Mouse (Mus musculus) heart, embryonic 12.5 days (tissue): ENCODE data around the gene Rad51b. TPM values are rescaled to one million over a fixed set of nuclear protein-coding genes. Genes with fewer than 3 reads are reported as not detected.

Source experiments
- ATAC-seq: fragments of 200-750 bp; cut with Nextera tagmentation; 2 replicates; pipeline ENCODE4 v1.8.0; 2017; ENCODE audit warnings: moderate TSS enrichment, moderate library complexity; ENCODE audit not compliant: insufficient number of reproducible peaks, low FRiP score
- H3K27ac ChIP-seq: fragments of 300-500 bp; sonication (generic); 2 replicates; pipeline ENCODE4 v1.5.1; 2016; ENCODE audit warnings: mild to moderate bottlenecking, moderate library complexity; ENCODE audit not compliant: poor library complexity, severe bottlenecking
- H3K27me3 ChIP-seq: fragments of 300-500 bp; sonication (generic); replicated peaks from 2 replicates; pipeline ENCODE4 v1.6.1; 2016; ENCODE audit warnings: mild to moderate bottlenecking, moderate library complexity
- H3K36me3 ChIP-seq: fragments of 300-500 bp; sonication (generic); 2 replicates; pipeline ENCODE4 v1.6.1; 2016; ENCODE audit warnings: mild to moderate bottlenecking, moderate library complexity
- H3K4me1 ChIP-seq: fragments of 300-500 bp; sonication (generic); replicated peaks from 2 replicates; pipeline ENCODE4 v1.6.1; 2016; ENCODE audit warnings: mild to moderate bottlenecking
- H3K4me2 ChIP-seq: fragments of 300-500 bp; sonication (generic); 2 replicates; pipeline ENCODE4 v1.6.1; 2016; ENCODE audit warnings: mild to moderate bottlenecking, moderate library complexity
- H3K4me3 ChIP-seq: fragments of 300-500 bp; sonication (generic); 2 replicates; pipeline ENCODE4 v1.5.1; 2016; ENCODE audit warnings: mild to moderate bottlenecking
- H3K9ac ChIP-seq: fragments of 300-500 bp; sonication (generic); 2 replicates; pipeline ENCODE4 v1.6.1; 2016; ENCODE audit warnings: mild to moderate bottlenecking, moderate library complexity
- H3K9me3 ChIP-seq: fragments of 300-500 bp; sonication (generic); replicated peaks from 2 replicates; pipeline ENCODE4 v1.6.1; 2016; ENCODE audit warnings: mild to moderate bottlenecking, moderate library complexity
- WGBS: fragments of 180-500 bp; shearing (Covaris S2); methylation state at CpG from one replicate; pipeline ENCODE4 v1.1.7; 2016; 5-methylcytosine and 5-hydroxymethylcytosine counted together
- polyA plus RNA-seq: library from polyadenylated mRNA; unstranded; fragments of >200 nt; fragmentation: Nextera tagmentation; extraction: Ambion mirVana; gene quantifications from 2 replicates; pipeline ENCODE4 v1.2.1, GENCODE M21; 2016

Gene Rad51b
- polyA plus RNA-seq, 1 experiment from 2014 or later: 4.6 TPM

DNA sequence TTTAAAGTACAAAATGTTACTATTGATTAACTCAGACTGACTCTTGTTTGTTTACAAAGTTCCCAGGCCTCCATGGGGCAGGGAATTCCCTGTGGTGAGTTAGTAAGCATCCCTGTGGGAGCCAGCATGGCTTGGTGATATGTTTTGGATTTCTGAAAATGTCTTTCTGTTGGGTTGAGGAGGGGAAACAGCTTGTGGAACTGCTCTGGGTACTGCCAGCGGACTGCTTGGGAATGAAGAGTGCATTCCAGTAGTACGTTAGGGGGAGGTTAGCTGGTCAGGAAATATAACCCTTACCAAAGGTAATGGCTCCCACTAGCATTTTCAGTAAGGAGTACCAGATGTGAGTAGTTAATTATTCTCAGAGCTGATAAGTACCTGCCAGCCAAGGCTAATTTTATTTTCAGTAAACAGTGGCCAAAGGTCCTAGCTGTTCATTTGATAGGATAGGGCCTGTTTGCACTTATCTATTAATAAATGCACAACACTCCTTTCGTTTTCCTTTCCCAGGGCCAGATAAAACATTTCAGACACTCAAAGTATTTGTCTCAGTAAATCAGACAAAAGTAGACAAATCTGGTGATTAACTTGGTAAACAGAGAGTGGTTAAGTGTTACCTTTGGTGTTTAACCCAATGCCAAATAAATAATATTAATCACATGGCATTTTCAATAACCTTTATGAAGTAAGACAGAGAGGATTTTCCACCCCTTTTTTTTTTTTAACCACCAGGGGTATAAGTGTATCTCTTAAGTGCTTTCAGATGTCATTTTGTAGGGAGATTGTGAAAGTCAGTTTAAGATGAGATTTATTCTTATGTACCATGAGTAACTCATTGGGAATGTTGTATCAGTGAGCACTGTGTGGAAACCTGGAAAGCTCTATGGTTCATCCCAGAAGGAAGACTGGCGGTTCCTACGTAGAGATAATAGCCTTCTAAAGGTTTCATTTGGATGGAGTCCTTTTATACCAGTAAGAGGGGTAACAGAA is 235.0 kb downstream of the Rad51b start:
- H3K4me1 ChIP-seq: peaks cover 37% of the 10 kb centered on the region
- H3K27me3 ChIP-seq: no peaks in the 10 kb centered on the region
- H3K27ac ChIP-seq: peak overlapping the region; percentile 59
- no peak overlapping the region for H3K4me2 ChIP-seq
- WGBS: 48% methylated on average over 5 of the region's 5 CpGs
- H3K36me3 ChIP-seq: no peaks in the 10 kb centered on the region
- no peak for ATAC-seq
- H3K9ac ChIP-seq: no peak overlapping the region
- no peak overlapping the region for H3K4me3 ChIP-seq
- peaks cover 7% of the 10 kb centered on the region; the same call in 1 of the 2 replicates for H3K9me3 ChIP-seq

DNA sequence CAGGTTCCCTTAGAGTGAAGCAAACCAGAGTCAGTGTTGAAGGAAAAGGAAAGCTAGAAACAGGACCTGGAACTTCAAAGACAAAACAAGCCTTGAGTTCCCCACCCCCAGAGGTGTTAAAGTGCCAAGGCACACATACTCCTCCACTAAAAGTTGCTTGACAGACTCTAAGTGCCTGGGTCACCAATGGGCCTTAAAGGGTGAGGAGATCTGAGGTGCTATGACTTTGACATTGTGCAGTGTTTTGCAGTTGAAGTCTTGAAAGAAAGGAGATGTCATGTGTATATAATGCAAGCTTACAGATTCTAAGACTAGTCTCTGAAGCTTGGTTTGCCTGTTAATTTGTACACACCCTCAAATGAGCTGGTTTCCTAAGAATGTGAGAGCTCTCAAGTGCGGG is 237.7 kb downstream of the Rad51b start:
- no peak overlapping the region for H3K4me3 ChIP-seq
- no peak overlapping the region for H3K4me2 ChIP-seq
- H3K9ac ChIP-seq: no peak overlapping the region
- WGBS: 16% methylated on average over 1 of the region's 1 CpGs
- peaks cover 37% of the 10 kb centered on the region for H3K4me1 ChIP-seq
- 0 out of 2 replicates have a peak, but pooled peaks have one; percentile 53 for ATAC-seq
- peak overlapping the region; percentile 73 for H3K27ac ChIP-seq
- no peaks in the 10 kb centered on the region for H3K36me3 ChIP-seq
- H3K9me3 ChIP-seq: 0 out of 2 replicates have a peak, but pooled peaks cover under 1% of the 10 kb centered on the region
- H3K27me3 ChIP-seq: no peaks in the 10 kb centered on the region

DNA sequence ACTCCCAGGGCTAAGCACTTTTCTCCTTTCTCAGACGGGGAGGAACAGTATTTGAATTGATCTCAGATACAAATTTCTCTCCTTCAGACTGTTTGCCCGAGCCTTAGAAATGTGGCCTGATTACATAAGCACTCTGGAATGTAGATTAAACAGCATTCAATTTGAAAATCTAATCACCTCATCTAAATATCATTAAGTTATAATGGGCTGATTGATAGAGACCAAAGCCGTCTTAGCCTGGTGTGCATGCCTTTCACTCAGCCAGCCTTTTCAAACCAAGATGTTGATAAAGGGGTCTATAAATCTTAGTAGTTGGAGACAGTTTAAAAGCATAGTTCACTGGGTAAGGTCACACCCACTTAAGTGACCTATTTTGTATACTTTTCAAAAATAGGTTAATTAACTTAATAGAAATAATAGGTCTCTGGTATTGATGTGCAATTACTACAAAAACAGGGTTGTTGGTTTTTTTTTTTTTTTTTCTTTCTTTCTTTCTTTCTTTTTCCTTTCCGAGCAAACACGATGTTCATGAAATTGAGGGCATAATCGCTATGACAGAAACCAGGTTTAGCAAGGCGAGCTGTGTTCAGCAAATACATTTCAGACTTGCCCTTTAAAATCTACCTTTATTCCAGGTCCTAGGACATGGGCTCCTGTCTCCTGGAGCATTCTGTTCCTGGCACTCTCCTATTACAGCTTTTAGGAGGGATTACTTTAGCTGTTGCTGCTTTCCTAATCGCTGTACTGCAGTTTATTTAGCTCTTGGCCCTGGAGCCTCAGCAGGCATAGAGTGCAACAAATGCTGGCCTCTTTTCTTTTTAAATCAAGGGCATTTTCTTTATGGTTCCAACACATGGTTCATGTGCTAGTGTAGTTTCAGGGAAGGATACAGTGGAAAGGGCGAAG is 238.7 kb downstream of the Rad51b start:
- Histone ChIP-seq H3K27me3 (no peaks in the 10 kb centered on the region), H3K27ac (peak overlapping the region; percentile 73), H3K9ac (no peak overlapping the region), H3K9me3 (no peaks in the 10 kb centered on the region), H3K4me3 (no peak overlapping the region), H3K4me1 (peaks cover 37% of the 10 kb centered on the region), H3K36me3 (no peaks in the 10 kb centered on the region), H3K4me2 (no peak overlapping the region)
- no peak for ATAC-seq
- 51% methylated on average over 9 of the region's 9 CpGs for WGBS

DNA sequence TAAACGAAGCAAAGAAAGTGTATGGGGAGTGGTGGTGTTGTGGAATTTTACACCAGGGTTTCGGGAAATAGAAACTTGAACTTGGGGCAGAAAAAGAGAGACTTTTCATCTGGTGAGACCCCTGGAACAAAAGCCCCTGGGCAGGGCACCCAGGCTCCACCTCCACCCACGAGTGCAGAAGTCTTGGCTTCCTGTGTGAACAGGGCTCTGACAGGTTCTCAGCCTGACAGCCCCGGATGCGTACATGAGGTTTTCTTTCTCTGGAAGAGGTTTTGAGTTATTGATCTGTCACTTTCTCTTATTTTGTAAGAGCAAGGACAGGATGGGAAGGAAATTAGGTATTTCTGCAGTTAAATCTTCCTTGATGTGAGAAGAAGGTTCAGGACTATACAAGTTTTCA is 243.1 kb downstream of the Rad51b start:
- Histone ChIP-seq H3K4me3 (no peak overlapping the region), H3K4me2 (no peak overlapping the region), H3K27ac (no peak overlapping the region), H3K4me1 (peaks cover 9% of the 10 kb centered on the region), H3K27me3 (no peaks in the 10 kb centered on the region), H3K36me3 (no peaks in the 10 kb centered on the region), H3K9ac (no peak overlapping the region), H3K9me3 (no peaks in the 10 kb centered on the region)
- WGBS: 52% methylated on average over 5 of the region's 5 CpGs
- ATAC-seq: no peak

DNA sequence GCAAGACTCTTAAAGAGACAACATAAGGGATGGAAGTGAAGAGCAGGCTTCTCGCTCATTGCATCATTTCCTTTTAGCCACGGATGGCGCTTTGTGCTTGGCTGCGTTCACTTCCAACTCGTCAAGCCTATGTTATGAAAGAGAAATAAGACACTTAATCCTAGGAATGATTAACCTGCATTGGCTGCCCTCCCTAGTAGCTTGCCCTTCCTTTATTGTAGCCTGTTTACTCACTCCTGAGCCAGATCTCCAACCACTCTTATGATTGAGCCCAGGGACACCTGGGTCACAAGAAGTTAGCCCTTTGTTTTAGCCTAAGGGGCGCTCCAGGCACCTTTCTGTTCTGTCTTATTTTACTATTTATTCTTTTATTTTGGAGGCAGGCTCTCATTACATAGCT is 244.5 kb downstream of the Rad51b start:
- 93% methylated on average over 6 of the region's 6 CpGs for WGBS
- H3K27ac ChIP-seq: no peak overlapping the region

DNA sequence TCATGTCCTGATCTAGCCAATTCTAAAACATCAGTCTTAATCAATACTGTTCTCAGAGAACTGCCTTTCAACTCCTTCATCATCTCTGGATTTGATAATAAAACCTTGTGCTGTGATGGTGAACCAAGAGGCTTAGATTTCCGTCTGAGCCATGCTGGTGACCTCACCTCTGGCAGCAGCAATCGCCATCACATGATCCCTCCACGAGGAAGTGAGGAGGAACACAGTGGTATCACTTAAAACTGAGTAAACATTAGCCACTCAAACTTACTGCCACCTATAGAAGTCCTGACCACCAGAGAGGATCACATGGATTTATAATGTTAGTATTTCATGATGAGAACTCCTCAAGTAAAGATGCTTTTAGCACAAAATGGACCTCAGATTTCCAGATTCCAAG is 248.0 kb downstream of the Rad51b start:
- no peak for ATAC-seq
- WGBS: 51% methylated on average over 3 of the region's 3 CpGs
- no peak overlapping the region for H3K27ac ChIP-seq

More for the DNA sequence above, 244.5 kb downstream of the Rad51b start:
- Histone ChIP-seq H3K27me3 (no peaks in the 10 kb centered on the region), H3K36me3 (no peaks in the 10 kb centered on the region), H3K4me3 (no peak overlapping the region), H3K4me1 (no peaks in the 10 kb centered on the region), H3K4me2 (no peak overlapping the region), H3K9me3 (no peaks in the 10 kb centered on the region), H3K9ac (no peak overlapping the region)
- no peak for ATAC-seq

DNA sequence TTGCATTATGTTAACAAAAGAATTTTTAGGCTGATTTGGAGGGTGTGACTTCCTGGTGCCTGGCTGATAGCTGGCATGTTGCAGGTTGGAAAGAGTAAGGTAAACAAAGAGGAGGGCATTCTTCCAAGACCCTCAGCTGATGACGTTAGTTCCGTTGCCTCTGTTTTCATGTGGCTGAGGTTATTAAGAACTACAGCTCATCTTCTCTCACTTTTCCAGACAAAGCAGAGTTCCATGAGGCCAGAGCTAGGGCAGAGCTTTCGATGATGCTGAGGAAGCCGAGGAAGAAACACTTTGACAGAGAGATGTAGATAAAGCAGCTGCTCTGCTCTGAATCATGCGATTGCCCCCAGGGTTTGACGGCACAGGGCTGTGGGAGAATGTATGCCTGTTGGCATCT is 250.5 kb downstream of the Rad51b start:
- 28% methylated on average over 6 of the region's 6 CpGs for WGBS
- Histone ChIP-seq H3K36me3 (no peaks in the 10 kb centered on the region), H3K4me2 (no peak overlapping the region), H3K9ac (no peak overlapping the region), H3K9me3 (no peaks in the 10 kb centered on the region), H3K27me3 (no peaks in the 10 kb centered on the region), H3K4me1 (peaks cover 8% of the 10 kb centered on the region), H3K27ac (peak overlapping the region; percentile 14; the same call in 1 of the 2 replicates), H3K4me3 (no peak overlapping the region)
- no peak for ATAC-seq

More for the DNA sequence above, 248.0 kb downstream of the Rad51b start:
- no peaks in the 10 kb centered on the region for H3K27me3 ChIP-seq
- H3K36me3 ChIP-seq: no peaks in the 10 kb centered on the region
- peaks cover 5% of the 10 kb centered on the region for H3K4me1 ChIP-seq
- no peak overlapping the region for H3K4me2 ChIP-seq
- H3K9me3 ChIP-seq: no peaks in the 10 kb centered on the region
- no peak overlapping the region for H3K9ac ChIP-seq
- no peak overlapping the region for H3K4me3 ChIP-seq

DNA sequence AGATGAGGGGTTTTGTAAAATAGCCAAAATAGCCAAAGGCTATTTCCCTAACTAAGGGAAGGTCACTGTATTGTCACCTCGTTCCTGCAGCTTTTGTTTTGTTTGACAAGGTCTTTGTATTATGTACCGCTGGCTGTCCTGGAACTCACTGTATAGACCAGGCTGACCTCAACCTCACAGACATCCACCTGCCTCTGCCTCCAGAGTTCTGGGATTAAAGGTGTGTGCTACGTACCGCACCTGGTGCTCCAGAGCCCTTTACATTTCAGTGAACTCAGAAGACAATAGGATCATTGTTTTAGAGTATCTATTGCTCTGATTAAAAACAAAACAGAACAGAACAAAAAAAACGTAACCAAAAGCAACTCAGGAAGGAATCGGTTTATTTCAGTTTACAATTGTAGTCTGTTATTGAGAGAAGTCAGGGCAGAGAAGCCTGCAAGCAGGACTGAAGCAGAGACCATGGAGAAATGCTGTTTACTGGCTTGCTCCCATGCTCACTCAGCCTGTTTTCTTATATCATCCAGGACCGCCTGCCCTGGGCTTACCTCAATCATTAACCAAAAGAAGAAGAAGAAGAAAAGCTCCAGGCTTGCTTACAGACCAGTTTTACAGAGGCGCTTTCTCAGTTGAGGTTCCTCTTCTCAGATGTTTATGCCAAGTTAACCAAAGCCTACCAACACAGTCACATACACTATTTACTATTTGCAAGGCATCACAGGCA is 251.7 kb downstream of the Rad51b start:
- Histone ChIP-seq H3K4me3 (no peak overlapping the region), H3K36me3 (no peaks in the 10 kb centered on the region), H3K9me3 (no peaks in the 10 kb centered on the region), H3K27me3 (no peaks in the 10 kb centered on the region), H3K4me1 (peaks cover 8% of the 10 kb centered on the region), H3K9ac (no peak overlapping the region), H3K4me2 (no peak overlapping the region), H3K27ac (no peak overlapping the region)
- ATAC-seq: no peak
- WGBS: 78% methylated on average over 8 of the region's 8 CpGs

DNA sequence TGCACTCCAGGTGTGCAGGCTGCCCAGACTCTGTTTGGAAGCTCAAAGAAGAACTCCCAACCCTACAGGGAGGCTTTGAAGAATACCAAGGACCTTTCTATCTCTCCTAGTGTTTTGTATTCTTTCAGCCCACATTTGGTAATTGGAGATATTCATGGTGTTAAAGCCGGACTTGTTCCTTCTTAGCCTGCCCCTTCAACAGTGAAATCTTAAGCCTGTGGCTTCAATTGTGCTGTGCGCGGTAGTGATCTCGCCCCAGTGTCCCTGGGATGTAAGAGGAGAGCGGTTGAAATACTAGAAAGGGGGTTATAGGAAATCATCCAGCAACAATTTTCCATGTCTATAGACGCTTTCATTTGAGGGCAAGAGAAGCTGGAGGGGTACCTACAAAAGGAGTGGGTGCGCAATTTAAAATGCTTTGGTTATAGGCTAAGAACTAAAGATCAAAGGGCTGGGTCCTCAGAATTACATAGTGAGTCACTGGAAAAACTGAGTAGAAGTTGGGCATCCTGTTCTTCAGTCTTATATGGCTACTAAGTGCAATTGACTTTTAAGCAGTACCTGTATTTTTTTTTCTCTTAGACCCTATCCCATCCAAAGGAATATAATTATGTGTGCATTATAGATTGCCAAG is 253.1 kb downstream of the Rad51b start:
- no peak for ATAC-seq
- 87% methylated on average over 7 of the region's 7 CpGs for WGBS
- no peak overlapping the region for H3K27ac ChIP-seq
- H3K36me3 ChIP-seq: no peaks in the 10 kb centered on the region
- H3K4me1 ChIP-seq: peaks cover 8% of the 10 kb centered on the region
- H3K4me2 ChIP-seq: no peak overlapping the region
- H3K9ac ChIP-seq: no peak overlapping the region
- no peaks in the 10 kb centered on the region for H3K9me3 ChIP-seq
- H3K4me3 ChIP-seq: no peak overlapping the region
- no peaks in the 10 kb centered on the region for H3K27me3 ChIP-seq

DNA sequence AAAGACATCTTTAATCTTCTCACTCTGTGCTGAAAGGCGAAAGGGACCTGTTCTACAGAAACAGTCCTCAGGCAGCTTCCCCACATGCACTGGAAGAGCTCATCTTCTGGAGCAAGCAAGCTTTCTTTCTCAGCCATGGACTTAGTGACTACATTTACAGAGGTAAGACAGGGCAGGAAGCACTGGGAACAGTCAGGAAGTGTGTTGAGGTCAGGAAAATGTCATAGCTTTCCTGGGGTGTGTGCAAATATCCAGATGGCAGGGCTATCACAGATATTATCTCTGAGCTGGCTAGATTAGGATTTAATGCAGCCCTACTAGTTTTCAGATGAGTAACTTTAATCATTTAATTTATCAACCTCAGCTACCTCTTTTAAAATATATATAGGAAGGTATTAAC is 254.2 kb downstream of the Rad51b start:
- H3K4me3 ChIP-seq: no peak overlapping the region
- H3K36me3 ChIP-seq: no peaks in the 10 kb centered on the region
- H3K9me3 ChIP-seq: no peaks in the 10 kb centered on the region
- no peak overlapping the region for H3K4me2 ChIP-seq
- no peak overlapping the region for H3K9ac ChIP-seq
- no peaks in the 10 kb centered on the region for H3K27me3 ChIP-seq
- no peak overlapping the region for H3K27ac ChIP-seq
- WGBS: 68% methylated on average over 1 of the region's 1 CpGs
- peaks cover 8% of the 10 kb centered on the region for H3K4me1 ChIP-seq
- ATAC-seq: no peak
